Mouse (Mus musculus) heart, postnatal 10 days (tissue): ENCODE measurements around the gene Tesmin. TPM values are rescaled to one million over a fixed set of nuclear protein-coding genes. Genes with fewer than 3 reads are reported as not detected.

ENCODE experiments used
- DNase-seq, 2 experiments: peaks; one replicate each; pipeline ENCODE4 v3.0.0; 2021
- intact Hi-C: fragments of 180-260 bp; cut with DNase I; formaldehyde crosslinking; loops from one replicate; pipeline ENCODE4 v1.15.1; 2025
- total RNA-seq, 2 experiments: library from RNA; stranded (reverse); gene quantifications; 2 replicates each; pipeline ENCODE4 v1.2.3; 2021

Gene Tesmin
- total RNA-seq, 2 experiments from 2014 or later: 3.1 to 4.3 TPM

GRCm38 (mm10) chr19:3389089-3389488 is 432 bp downstream of the Tesmin start:
- DNase-seq: peak; percentile 93 to 94
- intact Hi-C loops: loop anchor here (1.0 kb wide), 1 partner anchor 62 kb away; no protein-coding TSS in a partner anchor

- intact Hi-C loops: loop anchor here (10.0 kb wide), 1 partner anchor 192 kb away; no protein-coding TSS in a partner anchor
- no peak for DNase-seq
Observed at GRCm38 (mm10) chr19:3392384-3392783, 3.7 kb downstream of the Tesmin start.

- DNase-seq: no peak
- intact Hi-C loops: loop anchor here (10.0 kb wide), 1 partner anchor 191 kb away; no protein-coding TSS in a partner anchor
Observed at GRCm38 (mm10) chr19:3394216-3394615, 5.6 kb downstream of the Tesmin start.

GRCm38 (mm10) chr19:3400057-3400456 is 11.4 kb downstream of the Tesmin start:
- DNase-seq: no peak
- intact Hi-C loops: no loop called here

GRCm38 (mm10) chr19:3401504-3401903 is 12.8 kb downstream of the Tesmin start:
- DNase-seq: no peak
- intact Hi-C loops: no loop called here

GRCm38 (mm10) chr19:3401943-3402342 is 13.3 kb downstream of the Tesmin start:
- intact Hi-C loops: no loop called here
- peak; percentile 36 to 52 for DNase-seq

- no peak for DNase-seq
- intact Hi-C loops: no loop called here
Observed at GRCm38 (mm10) chr19:3402390-3402789, 13.7 kb downstream of the Tesmin start.

GRCm38 (mm10) chr19:3404030-3404429 is 15.4 kb downstream of the Tesmin start:
- no peak for DNase-seq
- intact Hi-C loops: no loop called here

- intact Hi-C loops: no loop called here
- no peak for DNase-seq
Observed at GRCm38 (mm10) chr19:3405531-3406281, 17.0 kb downstream of the Tesmin start.

- intact Hi-C loops: no loop called here
Observed at GRCm38 (mm10) chr19:3414268-3414733, 25.6 kb downstream of the Tesmin start, which contains the start of gene Gal. Gene Gal, minus strand, starts transcription at chr19:3414544.

GRCm38 (mm10) chr19:3419251-3419650 is 30.6 kb downstream of the Tesmin start:
- intact Hi-C loops: no loop called here
- peak in 1 of 2 experiments; percentile 13 for DNase-seq

More at GRCm38 (mm10) chr19:3414268-3414733, 25.6 kb downstream of the Tesmin start, which contains the start of gene Gal:
- DNase-seq: peak; percentile 24 to 45

- DNase-seq: peak; percentile 10 to 13
- intact Hi-C loops: no loop called here
Observed at GRCm38 (mm10) chr19:3422488-3422887, 33.8 kb downstream of the Tesmin start.

GRCm38 (mm10) chr19:3422981-3423380 is 34.3 kb downstream of the Tesmin start:
- intact Hi-C loops: no loop called here
- peak; percentile 16 to 22 for DNase-seq

GRCm38 (mm10) chr19:3424214-3424613 is 35.6 kb downstream of the Tesmin start:
- DNase-seq: no peak
- intact Hi-C loops: no loop called here

- intact Hi-C loops: no loop called here
- no peak for DNase-seq
Observed at GRCm38 (mm10) chr19:3428057-3428830, 39.6 kb downstream of the Tesmin start.

GRCm38 (mm10) chr19:3429156-3429816 is 40.6 kb downstream of the Tesmin start:
- intact Hi-C loops: no loop called here

GRCm38 (mm10) chr19:3431066-3431465 is 42.4 kb downstream of the Tesmin start:
- intact Hi-C loops: no loop called here
- no peak for DNase-seq

More at GRCm38 (mm10) chr19:3429156-3429816, 40.6 kb downstream of the Tesmin start:
- peak; percentile 37 to 38 for DNase-seq

- intact Hi-C loops: no loop called here
- no peak for DNase-seq
Observed at GRCm38 (mm10) chr19:3431969-3432368, 43.3 kb downstream of the Tesmin start.

GRCm38 (mm10) chr19:3434124-3434523 is 45.5 kb downstream of the Tesmin start:
- no peak for DNase-seq
- intact Hi-C loops: no loop called here

- DNase-seq: no peak
- intact Hi-C loops: no loop called here
Observed at GRCm38 (mm10) chr19:3434641-3435040, 46.0 kb downstream of the Tesmin start.

GRCm38 (mm10) chr19:3435824-3436223 is 47.2 kb downstream of the Tesmin start:
- no peak for DNase-seq
- intact Hi-C loops: no loop called here
